Mouse (Mus musculus) hindbrain, embryonic 14.5 days (tissue): ENCODE data around the gene Csmd2. TPM values are rescaled to one million over a fixed set of nuclear protein-coding genes. Genes with fewer than 3 reads are reported as not detected.
A peak's percentile ranks its signal among the peaks of the same experiment; 100 is the strongest.

Experiments used
- ATAC-seq: fragments of 200-750 bp; cut with Nextera tagmentation; 2 replicates; pipeline ENCODE4 v1.8.0; 2017; ENCODE audit warnings: moderate number of reproducible peaks, mild to moderate bottlenecking, moderate TSS enrichment, moderate library complexity; ENCODE audit not compliant: low FRiP score
- DNase-seq: peaks from one replicate; pipeline ENCODE4 v3.0.0-alpha.2; 2015; ENCODE audit warnings: low spot score
- H3K27ac ChIP-seq: fragments of 300-500 bp; sonication (generic); 2 replicates; pipeline ENCODE4 v1.5.1; 2014; ENCODE audit warnings: mild to moderate bottlenecking, moderate library complexity
- H3K27me3 ChIP-seq: fragments of 300-500 bp; sonication (generic); 2 replicates; pipeline ENCODE4 v1.6.1; 2014; ENCODE audit warnings: mild to moderate bottlenecking, low read length, mixed read lengths; ENCODE audit not compliant: control insufficient read depth, insufficient read depth
- H3K36me3 ChIP-seq: fragments of 300-500 bp; sonication (generic); replicated peaks from 2 replicates; pipeline ENCODE4 v1.6.1; 2014; ENCODE audit not compliant: control insufficient read depth, insufficient read depth
- H3K4me1 ChIP-seq: fragments of 300-500 bp; sonication (generic); replicated peaks from 2 replicates; pipeline ENCODE4 v1.6.1; 2014; ENCODE audit warnings: antibody characterized with exemption, low read length, mixed read lengths; ENCODE audit not compliant: control insufficient read depth, insufficient read depth
- H3K4me2 ChIP-seq: fragments of 300-500 bp; sonication (generic); replicated peaks from 2 replicates; pipeline ENCODE4 v1.6.1; 2014; ENCODE audit warnings: mild to moderate bottlenecking, moderate library complexity
- H3K4me3 ChIP-seq: fragments of 300-500 bp; sonication (generic); replicated peaks from 2 replicates; pipeline ENCODE4 v1.5.1; 2014; ENCODE audit warnings: mild to moderate bottlenecking, low read length
- H3K9ac ChIP-seq: fragments of 300-500 bp; sonication (generic); 2 replicates; pipeline ENCODE4 v1.6.1; 2014
- H3K9me3 ChIP-seq: fragments of 300-500 bp; sonication (generic); 2 replicates; pipeline ENCODE4 v1.6.1; 2016; ENCODE audit warnings: low read length; ENCODE audit not compliant: control insufficient read depth
- WGBS: fragments of 180-500 bp; shearing (Covaris S2); extraction: QIAGEN DNeasy Blood & Tissue Kit; methylation state at CpG from one replicate; pipeline ENCODE4 v1.1.7; 2014; 5-methylcytosine and 5-hydroxymethylcytosine counted together
- polyA plus RNA-seq: library from polyadenylated mRNA; unstranded; fragments of >200 nt; fragmentation: Nextera tagmentation; extraction: Ambion mirVana; gene quantifications from 2 replicates; pipeline ENCODE4 v1.2.1, GENCODE M21; 2014

The Csmd2 gene
- polyA plus RNA-seq, 1 experiment from 2014 or later = 8.3 TPM

DNA sequence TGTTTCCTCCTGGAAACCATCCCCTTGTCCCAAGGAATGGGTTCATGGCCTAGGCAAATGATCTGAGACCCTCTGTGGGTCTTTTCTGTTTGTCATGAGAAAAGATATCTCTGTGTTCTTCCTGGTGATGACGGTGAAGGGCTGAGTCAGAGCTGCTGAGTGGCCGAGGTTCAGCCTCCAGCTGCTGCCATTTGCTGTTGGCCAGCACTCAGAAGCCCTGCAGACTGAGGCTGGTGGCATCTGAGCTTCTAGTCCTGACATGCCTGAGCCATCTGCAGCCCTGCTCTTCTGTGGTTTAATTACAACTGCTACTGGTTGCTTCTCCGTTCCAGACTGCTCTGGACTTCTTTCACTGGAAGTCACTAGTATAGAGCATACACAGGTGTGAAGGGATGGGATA is 277.7 kb downstream of the Csmd2 start:
- Histone ChIP-seq H3K9me3 (no peaks in the 10 kb centered on the region), H3K27me3 (no peaks in the 10 kb centered on the region), H3K4me2 (no peak overlapping the region), H3K36me3 (no peaks in the 10 kb centered on the region), H3K27ac (no peak overlapping the region), H3K4me1 (no peaks in the 10 kb centered on the region; the same call in 1 of the 2 replicates), H3K4me3 (no peak overlapping the region), H3K9ac (no peak overlapping the region)
- ATAC-seq = no peak
- WGBS = 75% methylated on average over 3 of the region's 3 CpGs
- DNase-seq = no peak

DNA sequence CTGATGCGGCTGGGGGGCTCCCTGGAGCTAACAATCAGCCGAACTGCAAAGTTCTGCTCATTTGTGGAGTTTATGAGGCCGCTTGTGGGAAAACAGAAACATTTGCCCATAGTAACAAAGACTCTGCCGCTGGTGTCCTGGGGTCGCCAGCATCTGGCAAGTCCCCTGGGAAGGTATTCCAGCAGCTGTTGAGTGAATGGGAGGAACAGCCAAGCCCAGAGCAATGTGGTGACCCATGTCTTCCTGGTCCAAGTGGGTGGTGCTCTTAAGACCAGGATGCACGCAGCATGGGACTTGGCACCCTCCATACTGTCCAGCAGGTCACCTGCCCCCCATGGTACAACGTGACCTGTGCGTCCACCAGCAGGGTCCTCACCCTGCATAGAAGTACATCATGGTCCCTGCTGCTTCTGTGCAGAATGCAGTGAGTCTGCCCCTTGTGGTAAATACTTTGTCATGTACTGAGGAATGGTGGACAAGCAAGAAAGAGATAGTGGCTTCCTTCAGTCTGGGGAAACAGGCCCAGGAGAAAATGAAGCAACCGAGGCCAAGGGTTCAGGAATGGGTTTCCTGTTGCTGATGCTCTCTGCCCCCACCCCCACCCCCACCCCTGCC is 281.7 kb downstream of the Csmd2 start:
- no peak; the same call in 1 of the 2 replicates for ATAC-seq
- WGBS = 83% methylated on average over 9 of the region's 9 CpGs

GRCm38 (mm10) chr4:128270177-128270576 is 282.5 kb downstream of the Csmd2 start:
- WGBS = 57% methylated on average over 10 of the region's 10 CpGs
- Histone ChIP-seq H3K4me1 (peaks cover 20% of the 10 kb centered on the region; the same call in 1 of the 2 replicates), H3K4me2 (no peak overlapping the region)

More for the DNA sequence above, 281.7 kb downstream of the Csmd2 start:
- no peaks in the 10 kb centered on the region for H3K36me3 ChIP-seq
- no peaks in the 10 kb centered on the region for H3K27me3 ChIP-seq
- H3K27ac ChIP-seq = no peak overlapping the region
- H3K4me2 ChIP-seq = no peak overlapping the region
- no peak overlapping the region for H3K9ac ChIP-seq
- peaks cover 20% of the 10 kb centered on the region; the same call in 1 of the 2 replicates for H3K4me1 ChIP-seq
- no peaks in the 10 kb centered on the region for H3K9me3 ChIP-seq
- H3K4me3 ChIP-seq = no peak overlapping the region
- DNase-seq = no peak

DNA sequence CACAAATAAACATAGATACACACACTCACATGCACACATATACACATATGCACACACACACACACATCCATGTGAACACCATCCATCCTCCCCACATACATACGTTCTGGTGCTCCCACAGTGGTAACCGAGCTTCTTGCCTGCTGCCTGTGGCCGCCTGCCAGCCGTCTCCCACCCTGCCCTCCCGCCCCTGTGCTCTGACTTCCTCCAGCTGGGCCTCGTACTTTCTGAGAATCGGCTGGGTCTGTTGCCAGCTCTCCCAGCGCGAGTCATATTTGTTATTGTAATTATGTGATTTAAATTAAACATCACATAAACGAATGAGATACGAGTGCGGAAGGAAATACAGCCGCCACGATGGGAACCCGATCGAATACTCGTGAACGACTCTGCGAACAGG is 283.3 kb downstream of the Csmd2 start:
- WGBS = 53% methylated on average over 19 of the region's 19 CpGs
- Histone ChIP-seq H3K4me3 (no peak overlapping the region), H3K27ac (no peak overlapping the region), H3K36me3 (no peaks in the 10 kb centered on the region), H3K4me1 (peaks cover 20% of the 10 kb centered on the region; the same call in 1 of the 2 replicates), H3K27me3 (no peaks in the 10 kb centered on the region), H3K9ac (no peak overlapping the region), H3K9me3 (no peaks in the 10 kb centered on the region), H3K4me2 (no peak overlapping the region)
- ATAC-seq (no peak), DNase-seq (peak; percentile 32)

More at GRCm38 (mm10) chr4:128270177-128270576, 282.5 kb downstream of the Csmd2 start:
- DNase-seq (no peak), ATAC-seq (no peak)
- H3K27me3 ChIP-seq = no peaks in the 10 kb centered on the region
- no peak overlapping the region for H3K27ac ChIP-seq
- no peak overlapping the region for H3K4me3 ChIP-seq
- no peak overlapping the region for H3K9ac ChIP-seq
- H3K36me3 ChIP-seq = no peaks in the 10 kb centered on the region
- no peaks in the 10 kb centered on the region for H3K9me3 ChIP-seq

- Histone ChIP-seq H3K4me1 (peaks cover 20% of the 10 kb centered on the region; the same call in 1 of the 2 replicates), H3K4me3 (no peak overlapping the region), H3K9me3 (no peaks in the 10 kb centered on the region), H3K27me3 (no peaks in the 10 kb centered on the region), H3K27ac (peak overlapping the region; percentile 36; the same call in 1 of the 2 replicates), H3K4me2 (no peak overlapping the region), H3K36me3 (no peaks in the 10 kb centered on the region), H3K9ac (no peak overlapping the region)
- ATAC-seq (no peak), DNase-seq (no peak)
- WGBS = 49% methylated on average over 6 of the region's 6 CpGs
These were observed 284.8 kb downstream of the Csmd2 start for GRCm38 (mm10) chr4:128272501-128272900.

DNA sequence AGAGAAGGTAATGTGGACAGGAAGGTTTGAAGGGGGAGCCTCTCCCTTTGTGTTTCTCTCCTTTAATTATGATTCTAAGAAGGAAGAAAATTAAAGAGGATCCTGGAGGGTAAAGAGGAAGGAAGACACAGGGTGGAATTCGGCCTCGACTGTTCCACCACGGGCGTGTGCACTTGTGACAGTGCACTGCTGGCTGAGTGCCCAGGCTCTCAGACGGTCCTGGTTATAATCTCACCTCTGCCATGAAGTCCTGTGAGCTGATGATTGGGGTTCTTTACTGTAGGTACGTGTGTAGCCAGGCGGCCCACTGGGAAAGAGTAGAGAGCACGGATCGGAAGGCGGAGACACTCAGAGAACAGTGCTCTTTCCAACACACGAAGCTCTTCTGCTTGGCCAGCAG is 285.5 kb downstream of the Csmd2 start:
- DNase-seq (no peak), ATAC-seq (peak; percentile 18; the same call in 1 of the 2 replicates)
- WGBS = 63% methylated on average over 11 of the region's 11 CpGs
- Histone ChIP-seq H3K9ac (no peak overlapping the region), H3K4me2 (no peak overlapping the region), H3K27ac (peak overlapping the region; percentile 36; the same call in 1 of the 2 replicates), H3K4me3 (no peak overlapping the region), H3K9me3 (no peaks in the 10 kb centered on the region), H3K36me3 (no peaks in the 10 kb centered on the region), H3K27me3 (no peaks in the 10 kb centered on the region), H3K4me1 (peaks cover 20% of the 10 kb centered on the region; the same call in 1 of the 2 replicates)

DNA sequence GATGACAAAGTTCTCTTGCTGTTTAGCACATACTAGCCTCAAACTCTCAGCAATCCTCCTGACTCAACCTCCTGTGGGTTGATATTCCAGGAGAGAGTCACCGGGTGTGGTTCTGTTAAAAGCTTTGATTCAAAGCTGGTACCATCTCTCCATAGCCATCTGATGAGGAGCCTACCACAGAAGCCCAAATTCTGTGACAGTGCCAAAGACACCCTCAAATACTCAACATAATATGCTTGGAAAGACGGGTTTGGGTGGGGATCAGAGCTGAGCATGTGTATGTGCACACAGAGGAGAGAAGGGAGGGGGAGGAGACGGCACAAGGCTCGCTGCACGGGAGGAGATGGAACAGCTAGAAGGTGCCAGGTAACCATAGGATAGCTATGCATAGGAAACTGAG is 287.5 kb downstream of the Csmd2 start:
- ATAC-seq = no peak
- H3K9me3 ChIP-seq = no peaks in the 10 kb centered on the region
- H3K4me2 ChIP-seq = no peak overlapping the region
- 76% methylated on average over 5 of the region's 5 CpGs for WGBS
- no peak overlapping the region for H3K27ac ChIP-seq
- H3K4me1 ChIP-seq = peaks cover 20% of the 10 kb centered on the region; the same call in 1 of the 2 replicates
- DNase-seq = no peak
- H3K27me3 ChIP-seq = no peaks in the 10 kb centered on the region
- H3K4me3 ChIP-seq = no peak overlapping the region
- H3K9ac ChIP-seq = no peak overlapping the region
- H3K36me3 ChIP-seq = no peaks in the 10 kb centered on the region

DNA sequence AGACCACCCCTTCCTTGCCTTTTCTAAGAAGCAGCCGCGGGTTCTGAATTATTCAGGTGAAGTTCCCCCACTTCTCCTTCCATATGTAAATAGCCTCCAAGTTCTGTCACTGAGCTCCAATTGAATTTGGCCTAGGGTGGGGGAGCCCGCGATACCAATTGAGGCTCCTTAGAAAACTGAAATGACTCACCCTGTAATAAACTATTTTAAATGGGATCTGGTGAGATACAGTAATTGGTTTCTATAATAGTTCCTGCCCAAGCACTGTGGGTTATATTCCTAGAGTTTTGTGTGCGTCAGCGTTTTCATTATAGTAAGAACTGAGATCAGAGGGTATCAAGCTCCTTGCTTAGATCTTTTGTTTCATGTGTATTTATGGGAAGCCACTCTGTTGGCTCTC is 287.9 kb downstream of the Csmd2 start:
- Histone ChIP-seq H3K27ac (no peak overlapping the region), H3K36me3 (no peaks in the 10 kb centered on the region), H3K4me3 (no peak overlapping the region), H3K4me1 (peaks cover 20% of the 10 kb centered on the region; the same call in 1 of the 2 replicates), H3K4me2 (no peak overlapping the region), H3K9me3 (no peaks in the 10 kb centered on the region), H3K9ac (no peak overlapping the region), H3K27me3 (no peaks in the 10 kb centered on the region)
- DNase-seq (no peak), ATAC-seq (no peak)
- WGBS = 67% methylated on average over 6 of the region's 6 CpGs

- no peak overlapping the region for H3K9ac ChIP-seq
- no peaks in the 10 kb centered on the region for H3K9me3 ChIP-seq
- ATAC-seq (no peak), DNase-seq (no peak)
- no peak overlapping the region for H3K27ac ChIP-seq
- no peaks in the 10 kb centered on the region for H3K36me3 ChIP-seq
- no peaks in the 10 kb centered on the region for H3K27me3 ChIP-seq
- no peak overlapping the region for H3K4me2 ChIP-seq
- peaks cover 5% of the 10 kb centered on the region for H3K4me1 ChIP-seq
- H3K4me3 ChIP-seq = no peak overlapping the region
- 83% methylated on average over 1 of the region's 1 CpGs for WGBS
These were observed 297.4 kb downstream of the Csmd2 start for GRCm38 (mm10) chr4:128285009-128285408.
